Mouse (Mus musculus) lung, postnatal 25 days (tissue): ENCODE results near the gene Enpp1.

Experiments used
- DNase-seq: peaks from one replicate; pipeline ENCODE4 v3.0.0; 2022; ENCODE audit warnings: low spot score

Enpp1 gene

GRCm38 (mm10) chr10:24596003-24596868 lies 115.7 kb downstream of the Enpp1 start:
- peak; percentile 54 for DNase-seq

- peak; percentile 91 for DNase-seq
Measured at GRCm38 (mm10) chr10:24595250-24596002, 116.5 kb downstream of the Enpp1 start, which contains the start of gene Ccn2. Gene Ccn2 (plus strand): TSS chr10:24595442.

GRCm38 (mm10) chr10:24593556-24593955 lies 118.4 kb downstream of the Enpp1 start:
- DNase-seq: no peak

- no peak for DNase-seq
Measured at GRCm38 (mm10) chr10:24592969-24593368, 119.0 kb downstream of the Enpp1 start.

GRCm38 (mm10) chr10:24592318-24592717 lies 119.6 kb downstream of the Enpp1 start:
- no peak for DNase-seq

GRCm38 (mm10) chr10:24591741-24592140 lies 120.2 kb downstream of the Enpp1 start:
- DNase-seq: no peak

- DNase-seq: peak; percentile 87
Measured at GRCm38 (mm10) chr10:24591136-24591535, 120.8 kb downstream of the Enpp1 start.

GRCm38 (mm10) chr10:24590546-24590945 lies 121.4 kb downstream of the Enpp1 start:
- no peak for DNase-seq

GRCm38 (mm10) chr10:24589238-24589637 lies 122.7 kb downstream of the Enpp1 start:
- DNase-seq: no peak

GRCm38 (mm10) chr10:24588824-24589223 lies 123.1 kb downstream of the Enpp1 start:
- DNase-seq: no peak
